ENCODE assay signal across 10 mouse cellular contexts in genomic region chr3:88555069-88555605, GRCm38 (mm10). TPM values are rescaled to one million over a fixed set of nuclear protein-coding genes. Genes with fewer than 3 reads are reported as not detected.
DNase-seq lines count a peak whose midpoint lies in the region; ATAC-seq and TF ChIP-seq lines count a peak whose summit lies in the region.
"Had no signal": no experiment of that assay in that cellular context is flagged by ENCODE, and none has a peak within 500 bp of the region (broad histone marks: within the 10 kb centered on the region; RNA-seq: fewer than 3 reads in every experiment).

No protein-coding gene starts in this region.

- no peak for ATAC-seq in forebrain, embryonic 16.5 days
- no peak for ATAC-seq in liver, embryonic 15.5 days (ENCODE audit: insufficient read depth)
- no peak for ATAC-seq in erythroid progenitor cell, adult 5-6 weeks (replicated peaks; ENCODE audit: low FRiP score, poor library complexity, severe bottlenecking)

- H3K4me2 ChIP-seq in forebrain, embryonic 16.5 days (ENCODE audit: low read length): peak overlapping the region; percentile 95
- peak overlapping the region; percentile 99 for H3K4me2 ChIP-seq in liver, embryonic 15.5 days

- DNase-seq in heart, adult 11 months: peak; percentile 93
- DNase-seq in heart, adult 9 months (ENCODE audit: low spot score in 2 of 2): no peak
- DNase-seq in ovary, postnatal 36 days (ENCODE audit: low spot score): no peak
- no peak for DNase-seq in spleen, postnatal 36 days (ENCODE audit: low spot score in 2 of 2)
- DNase-seq: cerebellum, adult 9-10 months; gastrocnemius, postnatal 10 days had no signal

- H3K27me3 ChIP-seq in E14TG2a.4 (ENCODE audit: insufficient read depth, low read length): no peaks in the 10 kb centered on the region
- H3K27me3 ChIP-seq in forebrain, embryonic 16.5 days (replicated peaks; ENCODE audit: control insufficient read depth, insufficient read depth, low read length): no peaks in the 10 kb centered on the region
- H3K27me3 ChIP-seq in liver, embryonic 15.5 days: no peaks in the 10 kb centered on the region

- H3K9me3 ChIP-seq in E14TG2a.4 (ENCODE audit: low read length): no peaks in the 10 kb centered on the region
- H3K9me3 ChIP-seq in forebrain, embryonic 16.5 days (ENCODE audit: control insufficient read depth, low read length): no peaks in the 10 kb centered on the region
- no peaks in the 10 kb centered on the region for H3K9me3 ChIP-seq in liver, embryonic 15.5 days (replicated peaks)

- H3K27ac ChIP-seq in forebrain, embryonic 16.5 days (ENCODE audit: low read length): no peak overlapping the region
- no peak overlapping the region for H3K27ac ChIP-seq in liver, embryonic 15.5 days (replicated peaks)

- WGBS in forebrain, embryonic 16.5 days: 89% methylated on average over 5 of the region's 5 CpGs
- 86% methylated on average over 5 of the region's 5 CpGs for WGBS in liver, embryonic 15.5 days (ENCODE audit: insufficient replicate concordance)

- H3K36me3 ChIP-seq in E14TG2a.4 (ENCODE audit: insufficient read depth, low read length): peaks cover 64% of the 10 kb centered on the region
- peaks cover 12% of the 10 kb centered on the region; the same call in 1 of the 2 replicates for H3K36me3 ChIP-seq in forebrain, embryonic 16.5 days (ENCODE audit: control insufficient read depth, insufficient read depth)
- peaks cover 47% of the 10 kb centered on the region for H3K36me3 ChIP-seq in liver, embryonic 15.5 days (replicated peaks)

- H3K9ac ChIP-seq in forebrain, embryonic 16.5 days (replicated peaks; ENCODE audit: low read depth, low read length): no peak overlapping the region
- no peak overlapping the region for H3K9ac ChIP-seq in liver, embryonic 15.5 days

- TF ChIP-seq CTCF in E14TG2a.4 (conservative IDR thresholded peaks at IDR 0.05; ENCODE audit: low read length): no peak

- peak overlapping the region; percentile 99 for H3K4me3 ChIP-seq in E14TG2a.4 (replicated peaks; ENCODE audit: low read length)
- H3K4me3 ChIP-seq in forebrain, embryonic 16.5 days (replicated peaks; ENCODE audit: low read length): no peak overlapping the region
- no peak overlapping the region for H3K4me3 ChIP-seq in liver, embryonic 15.5 days (replicated peaks)

- peaks cover 78% of the 10 kb centered on the region for H3K4me1 ChIP-seq in E14TG2a.4 (replicated peaks; ENCODE audit: low read depth, low read length)
- peaks cover 28% of the 10 kb centered on the region for H3K4me1 ChIP-seq in forebrain, embryonic 16.5 days (replicated peaks; ENCODE audit: control insufficient read depth, insufficient read depth, low read length)
- peaks cover 50% of the 10 kb centered on the region for H3K4me1 ChIP-seq in liver, embryonic 15.5 days (replicated peaks)

RNA-seq across cellular contexts. Expression of gene Ubqln4, which starts 1.6 kb away (rescaled TPM):
- polyA plus RNA-seq in forebrain, embryonic 16.5 days (2015; fragmentation: Nextera tagmentation; extraction: Ambion mirVana): 43.5 and 46.0 TPM in 2 replicates
- polyA plus RNA-seq in liver, embryonic 15.5 days (2015; fragmentation: Nextera tagmentation; extraction: Ambion mirVana): 19.8 and 20.4 TPM in 2 replicates
- total RNA-seq in erythroid progenitor cell, adult 5-6 weeks (2015; ENCODE audit: low replicate concordance): 8.6 and 10.1 TPM in 2 replicates
- total RNA-seq in erythroid progenitor cell, adult 5-6 weeks (2017; ENCODE audit: low replicate concordance): 6.3 and 7.6 TPM in 2 replicates

RNA-seq across cellular contexts. Expression of gene Lamtor2, which starts 2.3 kb away (rescaled TPM):
- polyA plus RNA-seq in forebrain, embryonic 16.5 days (2015; fragmentation: Nextera tagmentation; extraction: Ambion mirVana): 149 and 193 TPM in 2 replicates
- 104 and 112 TPM in 2 replicates for polyA plus RNA-seq in liver, embryonic 15.5 days (2015; fragmentation: Nextera tagmentation; extraction: Ambion mirVana)
- total RNA-seq in erythroid progenitor cell, adult 5-6 weeks (2015; ENCODE audit: low replicate concordance): 9.0 and 12.6 TPM in 2 replicates
- total RNA-seq in erythroid progenitor cell, adult 5-6 weeks (2017; ENCODE audit: low replicate concordance): 7.7 and 23.3 TPM in 2 replicates

RNA-seq across cellular contexts. Expression of gene Rab25, which starts 7.0 kb away (rescaled TPM):
- not detected in 2 replicates for polyA plus RNA-seq in forebrain, embryonic 16.5 days (2015; fragmentation: Nextera tagmentation; extraction: Ambion mirVana)
- polyA plus RNA-seq in liver, embryonic 15.5 days (2015; fragmentation: Nextera tagmentation; extraction: Ambion mirVana): 0.53 TPM in 1 of 2 replicates, not detected in the other
- not detected in 2 replicates for total RNA-seq in erythroid progenitor cell, adult 5-6 weeks (2015; ENCODE audit: low replicate concordance)
- not detected in 2 replicates for total RNA-seq in erythroid progenitor cell, adult 5-6 weeks (2017; ENCODE audit: low replicate concordance)
- total RNA-seq: gastrocnemius, postnatal 10 days had no signal

RNA-seq across cellular contexts. Expression of gene Ssr2, which starts 20.5 kb away (rescaled TPM):
- polyA plus RNA-seq in forebrain, embryonic 16.5 days (2015; fragmentation: Nextera tagmentation; extraction: Ambion mirVana): 132 and 140 TPM in 2 replicates
- polyA plus RNA-seq in liver, embryonic 15.5 days (2015; fragmentation: Nextera tagmentation; extraction: Ambion mirVana): 190 and 206 TPM in 2 replicates
- total RNA-seq in erythroid progenitor cell, adult 5-6 weeks (2015; ENCODE audit: low replicate concordance): 97.7 and 101 TPM in 2 replicates
- total RNA-seq in erythroid progenitor cell, adult 5-6 weeks (2017; ENCODE audit: low replicate concordance): 23.9 and 50.2 TPM in 2 replicates

RNA-seq across cellular contexts. Expression of gene Mex3a, which starts 22.9 kb away (rescaled TPM):
- 46.1 and 47.8 TPM in 2 replicates for polyA plus RNA-seq in forebrain, embryonic 16.5 days (2015; fragmentation: Nextera tagmentation; extraction: Ambion mirVana)
- 0.60 and 0.67 TPM in 2 replicates for polyA plus RNA-seq in liver, embryonic 15.5 days (2015; fragmentation: Nextera tagmentation; extraction: Ambion mirVana)
- 0.42 TPM in 1 of 2 replicates, not detected in the other for total RNA-seq in erythroid progenitor cell, adult 5-6 weeks (2015; ENCODE audit: low replicate concordance)
- 0.08 and 0.26 TPM in 2 replicates for total RNA-seq in erythroid progenitor cell, adult 5-6 weeks (2017; ENCODE audit: low replicate concordance)
